Mouse (Mus musculus): ENCODE measurements around the gene Dcaf5. TPM values are rescaled to one million over a fixed set of nuclear protein-coding genes. Genes with fewer than 3 reads are reported as not detected.

The Dcaf5 gene
- total RNA-seq, 2 experiments from 2014 or later = 70.9 to 74.1 TPM

DNA sequence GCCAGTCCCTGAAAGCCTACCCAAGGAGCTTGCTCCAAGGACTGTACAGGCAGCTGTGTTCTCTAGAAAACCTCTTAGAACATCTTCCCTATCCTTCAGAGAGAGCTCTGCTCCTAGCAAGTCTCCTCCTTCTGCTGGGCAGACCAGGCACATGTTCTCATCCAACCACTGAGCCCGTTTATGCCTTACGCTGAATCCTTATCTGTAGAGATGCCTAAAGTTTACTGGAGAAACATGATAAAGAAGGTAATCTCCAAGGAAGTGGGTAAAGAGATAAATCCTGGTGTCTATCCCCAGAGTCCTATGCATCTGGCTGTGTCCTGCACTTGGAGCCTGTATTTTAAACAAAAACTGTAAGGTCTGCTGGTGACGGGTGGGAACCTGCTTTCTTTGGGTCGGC, 145.9 kb downstream of the Dcaf5 start:
- no peak for DNase-seq (ENCODE audit: low spot score in 2 of 2)

DNA sequence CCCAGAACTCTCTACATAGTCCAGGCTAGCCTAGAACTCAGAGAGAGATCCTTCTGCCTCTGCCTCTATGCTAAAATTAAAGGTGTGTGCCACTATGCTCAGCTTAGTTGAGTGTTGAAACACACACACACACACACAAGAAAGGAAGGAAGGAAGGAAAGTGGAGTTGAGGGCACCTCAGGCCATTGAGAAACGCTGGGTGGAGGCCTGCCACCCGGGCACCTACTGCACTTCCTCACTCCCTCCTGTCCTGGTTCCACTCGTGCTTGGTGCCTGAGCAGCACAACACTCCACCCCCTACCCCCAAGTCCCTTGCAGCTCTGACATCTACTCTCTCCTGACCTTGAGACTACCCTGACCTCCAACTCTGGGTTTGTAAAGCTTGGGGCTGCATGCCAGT, 146.7 kb downstream of the Dcaf5 start:
- no peak for DNase-seq (ENCODE audit: low spot score in 2 of 2)

DNA sequence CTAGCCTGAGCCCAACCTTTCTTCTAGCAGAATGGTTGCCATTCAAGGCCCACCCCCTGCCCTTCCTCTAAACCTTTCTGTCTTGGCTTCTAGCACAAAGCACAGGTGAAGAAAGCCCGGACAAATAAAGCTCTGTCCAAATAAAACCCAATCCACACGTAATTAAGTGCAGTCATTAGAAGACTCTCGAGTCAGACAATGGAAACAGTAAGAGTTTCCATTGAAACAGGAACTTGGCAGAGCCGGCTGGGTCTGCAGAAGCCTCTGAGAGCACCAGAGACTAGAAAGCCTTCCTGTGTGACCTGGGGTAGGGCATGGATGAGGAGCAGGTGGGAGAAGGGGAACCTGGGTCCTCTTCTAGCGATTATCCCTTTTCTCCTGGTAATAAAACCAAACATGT, 150.5 kb downstream of the Dcaf5 start:
- no peak for DNase-seq (ENCODE audit: low spot score in 2 of 2)

Small RNAs within 50 kb of the gene (microRNA-seq; reads per million reads assigned to microRNA genes)
- 646 to 776 reads per million in 2 experiments for gene Mir1843a

Other genes starting within 250 kb of the Dcaf5 start
- 100 to 1,000 TPM; 107 to 115 TPM for gene Actn1, start 176.2 kb downstream of the Dcaf5 start, total RNA-seq (2021)
- 100 to 1,000 TPM; 108 to 112 TPM for gene Exd2, start 26.5 kb upstream of the Dcaf5 start, total RNA-seq (2021)
- 10 to 100 TPM; 89.3 to 96.7 TPM for gene Galnt16, start 81.7 kb upstream of the Dcaf5 start, total RNA-seq (2021)
- gene Slc39a9, start 207.3 kb upstream of the Dcaf5 start, total RNA-seq (2021) = 10 to 100 TPM; 40.6 to 41.3 TPM
- gene Erh, start 207.7 kb upstream of the Dcaf5 start, total RNA-seq (2021) = 10 to 100 TPM; 31.9 to 37.2 TPM